ENCODE assay signal across 8 mouse cellular contexts in the genomic region with DNA sequence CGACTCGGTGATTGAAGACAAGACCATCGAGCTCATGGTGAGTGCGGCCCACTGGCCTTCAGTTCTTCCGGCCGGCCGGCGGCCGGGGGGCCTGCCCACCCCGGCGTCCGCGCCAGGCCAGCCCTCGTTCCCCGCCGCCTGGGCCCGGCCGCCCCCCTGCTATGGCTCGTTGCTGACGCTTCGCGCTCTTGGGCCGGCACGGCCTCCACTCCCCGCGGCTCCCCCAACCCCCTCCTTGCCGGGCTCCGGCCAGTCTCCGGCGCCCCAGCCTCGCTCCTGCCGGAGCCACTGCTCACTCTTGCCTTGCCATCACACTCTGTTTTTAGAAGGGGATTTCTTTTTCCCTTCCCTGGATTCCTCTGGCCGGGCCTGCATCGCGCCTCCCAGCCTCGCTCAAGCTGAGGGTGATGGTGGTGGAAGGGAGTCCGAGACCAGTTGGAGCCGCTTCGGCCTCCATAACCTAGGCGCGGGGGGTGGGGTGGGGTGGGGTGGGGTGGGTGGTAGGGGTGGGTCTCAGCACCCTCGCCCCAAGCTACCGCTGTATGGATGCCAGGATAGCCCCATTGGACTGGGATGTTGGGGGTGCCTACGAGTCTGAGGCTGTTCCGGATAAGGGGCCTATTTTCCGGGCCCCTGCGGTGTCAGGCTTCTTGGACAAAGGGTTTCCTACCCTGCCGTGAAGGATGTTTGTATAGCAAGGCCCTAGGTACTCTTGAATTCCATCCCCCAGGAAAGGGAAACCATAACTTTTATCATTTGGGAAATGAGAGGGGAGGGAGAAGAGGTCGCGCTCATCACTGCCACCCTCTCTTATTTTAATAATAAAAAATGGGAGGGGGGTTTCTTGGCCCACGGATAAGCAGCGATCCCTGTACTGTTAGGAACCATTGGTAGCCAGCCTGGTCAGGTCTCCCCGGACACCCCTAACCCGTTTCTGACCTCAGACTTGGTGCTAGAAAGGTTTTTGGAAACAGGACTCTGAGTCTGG. TPM values are rescaled to one million over a fixed set of nuclear protein-coding genes. Genes with fewer than 3 reads are reported as not detected.
DNase-seq lines count a peak whose midpoint lies in the region; ATAC-seq and TF ChIP-seq lines count a peak whose summit lies in the region.

No protein-coding gene starts in this region.

- peak overlapping the region; percentile 98 for H3K27ac ChIP-seq in forebrain, embryonic 12.5 days
- peak overlapping the region; percentile 98 for H3K27ac ChIP-seq in hindbrain, postnatal 0 days

- H3K4me1 ChIP-seq in forebrain, embryonic 12.5 days, result peaks cover 25% of the 10 kb centered on the region
- H3K4me1 ChIP-seq in hindbrain, postnatal 0 days (ENCODE audit: insufficient read depth, low read length), result peaks cover 15% of the 10 kb centered on the region; the same call in 1 of the 2 replicates

- peak overlapping the region; percentile 93 for H3K4me2 ChIP-seq in forebrain, embryonic 12.5 days
- peak overlapping the region; percentile 95 for H3K4me2 ChIP-seq in hindbrain, postnatal 0 days (ENCODE audit: low read depth, low read length)

- no peaks in the 10 kb centered on the region for H3K9me3 ChIP-seq in forebrain, embryonic 12.5 days
- no peaks in the 10 kb centered on the region for H3K9me3 ChIP-seq in hindbrain, postnatal 0 days (ENCODE audit: low read length)

- TF ChIP-seq CTCF in hindbrain, postnatal 0 days (IDR thresholded peaks at IDR 0.05; ENCODE audit: low read depth), result no peak

- peak overlapping the region; percentile 99 for H3K4me3 ChIP-seq in forebrain, embryonic 12.5 days (replicated peaks)
- H3K4me3 ChIP-seq in hindbrain, postnatal 0 days (ENCODE audit: low read length), result peak overlapping the region; percentile 97

- H3K9ac ChIP-seq in forebrain, embryonic 12.5 days, result peak overlapping the region; percentile 97
- H3K9ac ChIP-seq in hindbrain, postnatal 0 days (replicated peaks; ENCODE audit: low read length), result peak overlapping the region; percentile 97

- no peaks in the 10 kb centered on the region for H3K36me3 ChIP-seq in forebrain, embryonic 12.5 days (replicated peaks)
- no peaks in the 10 kb centered on the region for H3K36me3 ChIP-seq in hindbrain, postnatal 0 days (ENCODE audit: insufficient read depth, low read length)

- WGBS in forebrain, embryonic 12.5 days, result under 1% methylated on average over 45 of the region's 54 CpGs
- WGBS in hindbrain, postnatal 0 days, result under 1% methylated on average over 50 of the region's 54 CpGs

- DNase-seq in embryo, embryonic 9.5 days (ENCODE audit: extremely low spot score), result peak; percentile 40
- no peak for DNase-seq in embryo, embryonic 10 days (ENCODE audit: low spot score)
- DNase-seq in spleen, postnatal 10 days (ENCODE audit: low spot score in 2 of 2), result peak; percentile 69 to 72
- DNase-seq in spleen, adult 18-20 months, result no peak
- DNase-seq in hindbrain, postnatal 0 days (ENCODE audit: low spot score), result peak; percentile 69
- DNase-seq in thymus, postnatal 10 days (ENCODE audit: low spot score in 2 of 2), result peak; percentile 41 to 54

- ATAC-seq in forebrain, embryonic 12.5 days (ENCODE audit: low FRiP score), result peak; percentile 72
- peak; percentile 67 for ATAC-seq in hindbrain, postnatal 0 days
- ATAC-seq in megakaryocyte, adult 5-6 weeks (ENCODE audit: poor library complexity, severe bottlenecking), result peak; percentile 4; the same call in 1 of the 2 replicates

- no peaks in the 10 kb centered on the region for H3K27me3 ChIP-seq in forebrain, embryonic 12.5 days
- no peaks in the 10 kb centered on the region for H3K27me3 ChIP-seq in hindbrain, postnatal 0 days (ENCODE audit: insufficient read depth, low read length)

RNA-seq across cellular contexts. Expression of a gene that starts 0.7 kb away (rescaled TPM):
- polyA plus RNA-seq in forebrain, embryonic 12.5 days (2016; fragmentation: Nextera tagmentation; extraction: Ambion mirVana), result 111 and 114 TPM in 2 replicates
- 149 and 343 TPM in 2 replicates for total RNA-seq in hindbrain, postnatal 0 days (2014; rRNA removed)
- polyA plus RNA-seq in hindbrain, postnatal 0 days (2015; fragmentation: Nextera tagmentation; extraction: Ambion mirVana), result 93.6 and 95.4 TPM in 2 replicates
- total RNA-seq in megakaryocyte, adult 5-6 weeks (2015), result 30.0 and 30.4 TPM in 2 replicates
- 47.0 and 52.8 TPM in 2 replicates for total RNA-seq in megakaryocyte, adult 5-6 weeks (2017)

Comparison
In these comparisons a context has a peak if more than half of its experiments do, and no peak if none do; other contexts are left out.
1. DNase-seq: peak in embryo, embryonic 9.5 days (single experiment), spleen, postnatal 10 days (2 of 2), hindbrain, postnatal 0 days (single experiment) and thymus, postnatal 10 days (2 of 2); none in embryo, embryonic 10 days (single experiment) and spleen, adult 18-20 months (0 of 2).
2. ATAC-seq: peak in every context shown above with its lines; median percentile 72 in forebrain, embryonic 12.5 days; 67 in hindbrain, postnatal 0 days; 4 in megakaryocyte, adult 5-6 weeks.